Mouse (Mus musculus): Measurements from ENCODE around the gene Best3. TPM values are rescaled to one million over a fixed set of nuclear protein-coding genes. Genes with fewer than 3 reads are reported as not detected.
"Not testable (repeated sequence)": the region's sequence is repeated elsewhere in the genome, so short reads cannot be mapped to it uniquely, and the experiment has no call there.

The Best3 gene
- polyA plus RNA-seq, 1 experiment from 2014 or later = 0.20 TPM

DNA sequence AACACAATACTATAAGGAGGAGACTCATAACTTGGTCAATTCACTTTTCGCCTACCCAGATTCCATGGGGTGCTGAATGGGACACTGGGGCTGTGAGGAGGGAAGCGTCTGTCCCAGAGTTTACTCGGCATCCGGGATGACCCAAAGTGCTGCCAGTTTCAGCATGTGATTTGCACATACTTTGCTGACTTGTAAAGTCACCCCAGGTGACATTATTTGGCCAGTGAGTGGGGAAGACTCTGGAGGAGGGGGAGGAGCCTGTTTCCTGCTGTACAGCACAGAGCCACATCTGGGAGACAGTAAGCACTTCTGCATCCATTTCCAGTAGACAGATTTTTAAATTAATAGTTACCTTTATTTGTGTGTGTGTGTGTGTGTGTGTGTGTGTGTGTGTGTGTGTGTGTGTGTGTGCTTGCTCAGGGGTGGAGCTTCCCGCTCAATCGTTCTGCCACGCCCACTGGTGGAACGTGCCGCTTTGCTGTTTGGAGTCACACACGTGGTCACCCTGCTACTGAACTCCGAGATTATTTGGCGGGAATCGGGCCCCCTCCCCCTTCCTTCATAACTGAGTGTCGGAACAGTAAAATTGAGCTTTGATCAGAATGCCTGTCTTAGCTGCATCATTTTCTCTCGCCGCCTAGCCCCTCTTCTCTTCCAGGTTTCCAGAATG lies 57.5 kb downstream of the Best3 start:
- H3K27ac ChIP-seq (replicated peaks; ENCODE audit: low read depth, low read length); H3K4me2 ChIP-seq (ENCODE audit: low read depth, low read length); H3K4me3 ChIP-seq (ENCODE audit: low read depth, low read length); H3K27me3 ChIP-seq (ENCODE audit: control insufficient read depth, insufficient read depth, low read length); H3K9me3 ChIP-seq (replicated peaks; ENCODE audit: control insufficient read depth, low read length); H3K9ac ChIP-seq (replicated peaks; ENCODE audit: low read length); H3K36me3 ChIP-seq (replicated peaks; ENCODE audit: control insufficient read depth, insufficient read depth, low read depth, low read length); H3K4me1 ChIP-seq (ENCODE audit: control insufficient read depth, insufficient read depth, low read length); DNase-seq (ENCODE audit: low spot score); ATAC-seq (replicated peaks; ENCODE audit: insufficient number of reproducible peaks, low FRiP score, low TSS enrichment, low read depth): not testable (repeated sequence)
- 69% methylated on average over 13 of the region's 16 CpGs for WGBS

DNA sequence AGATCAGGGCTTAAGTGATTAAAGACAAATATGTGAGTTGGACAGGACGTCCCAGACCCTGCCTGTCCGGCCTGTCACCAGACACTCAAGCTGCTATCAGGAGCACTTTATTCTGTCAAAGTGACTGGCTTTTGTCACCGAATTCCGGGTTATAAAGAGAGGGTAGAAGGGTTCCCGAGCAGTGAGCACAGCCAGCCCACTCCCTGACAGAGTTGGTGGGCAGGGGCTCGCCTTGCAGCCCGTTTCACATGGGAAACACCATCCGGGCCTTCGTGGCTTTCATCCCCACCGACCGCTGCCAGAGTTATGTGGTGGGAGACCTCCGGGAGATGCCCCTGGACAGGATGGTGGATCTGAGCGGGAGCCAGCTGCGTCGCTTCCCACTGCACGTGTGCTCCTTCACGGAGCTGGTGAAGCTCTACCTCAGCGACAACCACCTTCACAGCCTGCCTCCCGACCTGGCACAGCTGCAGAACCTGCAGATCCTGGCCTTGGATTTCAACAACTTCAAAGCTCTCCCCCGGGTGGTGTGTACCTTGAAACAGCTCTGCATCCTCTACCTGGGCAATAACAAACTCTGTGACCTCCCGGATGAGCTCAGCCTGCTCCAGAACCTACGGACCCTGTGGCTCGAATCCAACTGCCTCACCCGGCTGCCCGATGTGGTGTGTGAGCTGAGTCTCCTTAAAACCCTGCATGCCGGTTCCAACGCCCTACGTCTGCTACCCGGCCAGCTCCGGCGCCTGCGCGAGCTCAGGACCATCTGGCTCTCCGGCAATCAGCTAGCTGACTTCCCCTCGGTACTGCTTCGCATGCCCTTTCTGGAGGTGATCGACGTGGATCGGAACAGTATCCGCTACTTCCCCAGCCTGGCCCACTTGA lies 59.3 kb downstream of the Best3 start, which contains the start of gene Lrrc10:
Gene Lrrc10 (plus strand): TSS at position 167 of the 882 bp plus-strand sequence.
- Histone ChIP-seq H3K4me2 (ENCODE audit: low read depth, low read length) (peak within 1 kb of the TSS; percentile 5; the same call in 1 of the 2 replicates), H3K4me1 (ENCODE audit: control insufficient read depth, insufficient read depth, low read length) (no peaks in the 10 kb centered on the region), H3K4me3 (ENCODE audit: low read depth, low read length) (no peak within 1 kb of the TSS), H3K9me3 (replicated peaks; ENCODE audit: control insufficient read depth, low read length) (no peaks in the 10 kb centered on the region), H3K9ac (replicated peaks; ENCODE audit: low read length) (peak within 1 kb of the TSS; percentile 14), H3K27ac (replicated peaks; ENCODE audit: low read depth, low read length) (no peak within 1 kb of the TSS), H3K36me3 (replicated peaks; ENCODE audit: control insufficient read depth, insufficient read depth, low read depth, low read length) (no peaks in the 10 kb centered on the region), H3K27me3 (ENCODE audit: control insufficient read depth, insufficient read depth, low read length) (no peaks in the 10 kb centered on the region)
- 0 out of 2 replicates have a peak, but pooled peaks have one; percentile 31 for ATAC-seq (replicated peaks; ENCODE audit: insufficient number of reproducible peaks, low FRiP score, low TSS enrichment, low read depth)
- WGBS = 47% methylated on average over 40 of the region's 40 CpGs
- DNase-seq (ENCODE audit: low spot score) = no peak

DNA sequence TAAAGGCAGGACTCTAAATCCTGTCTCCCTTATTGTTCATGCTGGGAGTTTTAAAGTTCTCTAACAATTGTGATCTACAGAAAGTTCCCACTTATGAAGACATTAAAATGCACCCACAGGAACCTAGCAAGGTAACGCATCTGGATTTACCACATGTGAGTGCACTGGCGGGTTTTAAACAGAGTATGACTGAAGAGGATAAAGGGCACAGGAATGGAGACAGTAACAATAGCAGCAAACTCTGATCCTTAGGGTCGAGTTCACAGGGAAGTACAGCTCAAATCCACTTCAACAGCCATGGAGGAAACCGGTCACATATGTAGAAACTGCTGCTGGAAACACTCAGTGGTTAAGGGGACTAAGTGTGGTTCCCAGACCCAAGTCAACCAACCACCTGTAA lies 63.1 kb downstream of the Best3 start:
- Histone ChIP-seq H3K4me2 (ENCODE audit: low read depth, low read length) (no peak overlapping the region), H3K27me3 (ENCODE audit: control insufficient read depth, insufficient read depth, low read length) (no peaks in the 10 kb centered on the region), H3K4me1 (ENCODE audit: control insufficient read depth, insufficient read depth, low read length) (no peaks in the 10 kb centered on the region), H3K9ac (replicated peaks; ENCODE audit: low read length) (no peak overlapping the region), H3K4me3 (ENCODE audit: low read depth, low read length) (no peak overlapping the region), H3K36me3 (replicated peaks; ENCODE audit: control insufficient read depth, insufficient read depth, low read depth, low read length) (peaks cover 15% of the 10 kb centered on the region), H3K9me3 (replicated peaks; ENCODE audit: control insufficient read depth, low read length) (no peaks in the 10 kb centered on the region), H3K27ac (replicated peaks; ENCODE audit: low read depth, low read length) (no peak overlapping the region)
- DNase-seq (ENCODE audit: low spot score) (no peak), ATAC-seq (replicated peaks; ENCODE audit: insufficient number of reproducible peaks, low FRiP score, low TSS enrichment, low read depth) (no peak)
- 85% methylated on average over 4 of the region's 4 CpGs for WGBS

DNA sequence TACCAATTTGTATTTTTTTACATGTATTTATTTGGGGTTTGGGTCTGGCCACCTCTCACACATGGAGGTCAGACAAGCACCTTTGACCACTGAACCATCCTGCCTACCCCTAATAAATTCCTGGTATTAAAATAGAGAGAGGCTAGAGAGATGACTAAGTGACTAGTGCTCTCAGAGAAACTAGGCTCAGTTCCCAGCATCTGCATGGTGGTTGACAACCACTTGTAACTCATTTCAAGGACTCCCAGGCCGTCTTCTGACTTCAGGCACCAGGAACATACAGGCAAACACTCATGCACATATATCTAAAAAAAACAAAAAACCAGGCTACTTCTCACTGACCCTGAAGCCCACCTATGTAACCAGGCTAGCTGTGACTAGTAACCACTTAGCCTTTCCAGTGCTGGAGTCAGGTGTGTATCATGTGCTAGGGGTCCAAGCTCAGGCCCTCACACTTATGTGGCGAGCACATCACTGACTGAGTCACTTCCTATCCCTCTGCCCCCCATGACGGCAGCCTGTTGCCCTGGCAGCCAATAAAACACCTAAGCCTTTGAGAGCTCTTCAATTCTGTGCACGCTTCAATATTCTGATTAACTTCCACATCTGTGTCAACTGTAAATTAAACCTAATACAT lies 64.0 kb downstream of the Best3 start:
- H3K36me3 ChIP-seq (replicated peaks; ENCODE audit: control insufficient read depth, insufficient read depth, low read depth, low read length) = peaks cover 17% of the 10 kb centered on the region
- no peak for DNase-seq (ENCODE audit: low spot score)

DNA sequence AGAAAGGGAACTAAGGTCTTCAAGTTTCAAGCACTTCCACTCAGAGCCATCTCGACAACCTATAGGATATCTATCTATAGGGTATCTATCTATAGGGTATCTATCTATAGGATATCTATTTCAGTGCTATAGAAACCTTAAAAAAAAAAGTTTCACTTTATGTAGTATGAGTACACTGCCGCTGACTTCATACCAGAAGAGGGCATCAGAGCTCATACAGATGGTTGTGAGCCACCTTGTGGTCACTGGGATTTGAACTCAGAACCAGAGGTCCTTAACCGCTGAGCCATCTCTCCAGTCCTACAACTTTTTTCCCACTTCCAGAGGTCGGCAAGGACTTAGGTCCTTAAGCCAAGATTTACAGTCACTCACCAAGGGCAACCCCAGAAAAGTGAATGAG lies 69.6 kb downstream of the Best3 start:
- no peak overlapping the region for H3K4me3 ChIP-seq (ENCODE audit: low read depth, low read length)
- DNase-seq (ENCODE audit: low spot score) (no peak), ATAC-seq (replicated peaks; ENCODE audit: insufficient number of reproducible peaks, low FRiP score, low TSS enrichment, low read depth) (no peak)
- no peaks in the 10 kb centered on the region for H3K4me1 ChIP-seq (ENCODE audit: control insufficient read depth, insufficient read depth, low read length)
- H3K9ac ChIP-seq (replicated peaks; ENCODE audit: low read length) = no peak overlapping the region
- no peak overlapping the region for H3K4me2 ChIP-seq (ENCODE audit: low read depth, low read length)
- no peak overlapping the region for H3K27ac ChIP-seq (replicated peaks; ENCODE audit: low read depth, low read length)
- H3K27me3 ChIP-seq (ENCODE audit: control insufficient read depth, insufficient read depth, low read length) = no peaks in the 10 kb centered on the region
- 91% methylated on average over 4 of the region's 4 CpGs for WGBS
- H3K36me3 ChIP-seq (replicated peaks; ENCODE audit: control insufficient read depth, insufficient read depth, low read depth, low read length) = peaks cover 39% of the 10 kb centered on the region
- H3K9me3 ChIP-seq (replicated peaks; ENCODE audit: control insufficient read depth, low read length) = no peaks in the 10 kb centered on the region

More for the DNA sequence above, 64.0 kb downstream of the Best3 start:
- WGBS = 88% methylated on average over 4 of the region's 4 CpGs
- Histone ChIP-seq H3K27me3 (ENCODE audit: control insufficient read depth, insufficient read depth, low read length) (no peaks in the 10 kb centered on the region), H3K4me2 (ENCODE audit: low read depth, low read length) (no peak overlapping the region), H3K4me1 (ENCODE audit: control insufficient read depth, insufficient read depth, low read length) (no peaks in the 10 kb centered on the region), H3K9ac (replicated peaks; ENCODE audit: low read length) (no peak overlapping the region), H3K4me3 (ENCODE audit: low read depth, low read length) (no peak overlapping the region), H3K27ac (replicated peaks; ENCODE audit: low read depth, low read length) (no peak overlapping the region), H3K9me3 (replicated peaks; ENCODE audit: control insufficient read depth, low read length) (no peaks in the 10 kb centered on the region)
- no peak for ATAC-seq (replicated peaks; ENCODE audit: insufficient number of reproducible peaks, low FRiP score, low TSS enrichment, low read depth)

DNA sequence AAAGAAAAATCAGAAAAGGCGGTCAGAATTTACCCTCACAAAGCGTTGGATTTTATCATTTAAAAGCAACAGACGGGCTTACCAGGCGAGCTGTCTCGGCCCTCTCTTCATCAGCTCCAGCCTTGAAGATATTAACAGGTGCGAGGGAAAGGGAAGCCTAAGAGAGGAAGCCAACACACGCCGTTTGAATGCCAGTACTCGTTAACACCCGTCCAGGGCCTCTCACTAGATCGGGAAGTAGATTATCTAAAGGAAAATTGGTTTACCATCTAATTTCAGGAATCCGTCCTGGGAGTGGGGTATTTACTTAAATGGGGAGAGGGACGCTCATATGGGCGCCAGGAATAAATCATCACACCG lies 76.8 kb downstream of the Best3 start:
- DNase-seq (ENCODE audit: low spot score) = no peak
- Histone ChIP-seq H3K4me1 (ENCODE audit: control insufficient read depth, insufficient read depth, low read length) (no peaks in the 10 kb centered on the region), H3K9ac (replicated peaks; ENCODE audit: low read length) (peak overlapping the region; percentile 76), H3K27me3 (ENCODE audit: control insufficient read depth, insufficient read depth, low read length) (no peaks in the 10 kb centered on the region), H3K27ac (replicated peaks; ENCODE audit: low read depth, low read length) (no peak overlapping the region), H3K36me3 (replicated peaks; ENCODE audit: control insufficient read depth, insufficient read depth, low read depth, low read length) (peaks cover 7% of the 10 kb centered on the region), H3K4me3 (ENCODE audit: low read depth, low read length) (peak overlapping the region; percentile 64), H3K9me3 (replicated peaks; ENCODE audit: control insufficient read depth, low read length) (no peaks in the 10 kb centered on the region), H3K4me2 (ENCODE audit: low read depth, low read length) (peak overlapping the region; percentile 61)
- 4% methylated on average over 15 of the region's 15 CpGs for WGBS
- ATAC-seq (replicated peaks; ENCODE audit: insufficient number of reproducible peaks, low FRiP score, low TSS enrichment, low read depth) = no peak

DNA sequence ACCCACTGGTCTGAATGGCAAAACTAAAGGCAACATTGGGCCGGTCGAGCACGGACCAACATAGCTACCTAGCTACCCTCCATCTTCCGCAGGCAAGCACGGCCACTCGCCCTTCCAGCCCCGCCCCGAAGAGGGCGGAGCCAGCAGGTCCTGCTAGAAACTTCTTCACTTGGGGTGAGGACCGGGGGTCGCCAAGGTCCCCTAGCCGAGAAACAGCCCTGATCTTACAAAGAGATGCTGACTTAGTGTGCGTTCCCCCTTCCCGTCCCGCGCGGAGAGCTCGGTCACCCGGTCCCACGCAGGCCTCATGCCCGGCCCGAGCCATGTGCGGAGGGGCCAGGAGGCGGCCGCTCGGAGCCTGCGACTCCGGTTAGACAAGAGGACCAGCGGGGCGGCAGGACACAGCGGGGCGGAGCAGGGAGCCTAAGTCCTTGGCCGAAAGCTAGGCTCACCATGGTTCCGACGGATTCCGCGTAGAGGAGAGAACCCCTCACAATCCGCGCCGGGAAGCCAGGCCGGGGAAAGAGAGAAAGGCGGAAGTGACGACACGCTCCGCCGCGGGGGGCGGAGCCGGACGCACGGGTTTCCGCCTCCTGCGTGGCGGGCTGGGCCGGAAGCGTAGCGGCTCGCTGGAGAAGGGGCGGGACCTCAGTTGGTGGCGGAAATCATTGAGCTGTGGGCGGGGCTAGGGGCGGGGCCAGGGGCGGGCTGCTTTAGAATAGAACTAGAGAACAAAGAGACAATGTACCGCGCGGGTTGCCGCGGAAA lies 77.3 kb downstream of the Best3 start, which contains the start of gene Cct2:
Gene Cct2 (minus strand): TSS at position 561 of the 768 bp plus-strand sequence.
- Histone ChIP-seq H3K4me3 (ENCODE audit: low read depth, low read length) (peak within 1 kb of the TSS; percentile 64), H3K9me3 (replicated peaks; ENCODE audit: control insufficient read depth, low read length) (no peaks in the 10 kb centered on the region), H3K4me1 (ENCODE audit: control insufficient read depth, insufficient read depth, low read length) (no peaks in the 10 kb centered on the region), H3K27me3 (ENCODE audit: control insufficient read depth, insufficient read depth, low read length) (no peaks in the 10 kb centered on the region), H3K9ac (replicated peaks; ENCODE audit: low read length) (peak within 1 kb of the TSS; percentile 76), H3K4me2 (ENCODE audit: low read depth, low read length) (peak within 1 kb of the TSS; percentile 61), H3K27ac (replicated peaks; ENCODE audit: low read depth, low read length) (no peak within 1 kb of the TSS), H3K36me3 (replicated peaks; ENCODE audit: control insufficient read depth, insufficient read depth, low read depth, low read length) (peaks cover 7% of the 10 kb centered on the region)
- peak; percentile 98 for DNase-seq (ENCODE audit: low spot score)
- ATAC-seq (replicated peaks; ENCODE audit: insufficient number of reproducible peaks, low FRiP score, low TSS enrichment, low read depth) = peak; percentile 89
- WGBS = under 1% methylated on average over 65 of the region's 68 CpGs
